Mouse (Mus musculus) intestine, embryonic 15.5 days (tissue): ENCODE results near the gene Taf5l. TPM values are rescaled to one million over a fixed set of nuclear protein-coding genes. Genes with fewer than 3 reads are reported as not detected.
A peak's percentile ranks its signal among the peaks of the same experiment; 100 is the strongest.
"Not testable (repeated sequence)": the region's sequence is repeated elsewhere in the genome, so short reads cannot be mapped to it uniquely, and the experiment has no call there.

Source experiments
- ATAC-seq: fragments of 200-750 bp; cut with Nextera tagmentation; 2 replicates; pipeline ENCODE4 v1.8.0; 2017; ENCODE audit warnings: moderate TSS enrichment, moderate library complexity
- H3K27ac ChIP-seq: fragments of 300-500 bp; sonication (generic); 2 replicates; pipeline ENCODE4 v1.5.1; 2015; ENCODE audit warnings: mild to moderate bottlenecking, inconsistent platforms
- H3K27me3 ChIP-seq: fragments of 300-500 bp; sonication (generic); replicated peaks from 2 replicates; pipeline ENCODE4 v1.6.1; 2015; ENCODE audit warnings: inconsistent platforms
- H3K36me3 ChIP-seq: fragments of 300-500 bp; sonication (generic); 2 replicates; pipeline ENCODE4 v1.6.1; 2015; ENCODE audit warnings: inconsistent platforms
- H3K4me1 ChIP-seq: fragments of 300-500 bp; sonication (generic); replicated peaks from 2 replicates; pipeline ENCODE4 v1.6.1; 2015; ENCODE audit warnings: inconsistent platforms
- H3K4me2 ChIP-seq: fragments of 300-500 bp; sonication (generic); replicated peaks from 2 replicates; pipeline ENCODE4 v1.6.1; 2015; ENCODE audit warnings: mild to moderate bottlenecking, inconsistent platforms
- H3K4me3 ChIP-seq: fragments of 300-500 bp; sonication (generic); replicated peaks from 2 replicates; pipeline ENCODE4 v1.5.1; 2015; ENCODE audit warnings: inconsistent platforms
- H3K9ac ChIP-seq: fragments of 300-500 bp; sonication (generic); 2 replicates; pipeline ENCODE4 v1.6.1; 2015; ENCODE audit warnings: inconsistent platforms
- H3K9me3 ChIP-seq: fragments of 300-500 bp; sonication (generic); 2 replicates; pipeline ENCODE4 v1.6.1; 2016; ENCODE audit warnings: inconsistent platforms
- WGBS: fragments of 180-500 bp; shearing (Covaris S2); methylation state at CpG from one replicate; pipeline ENCODE4 v1.1.7; 2015; 5-methylcytosine and 5-hydroxymethylcytosine counted together
- polyA plus RNA-seq: library from polyadenylated mRNA; unstranded; fragments of >200 nt; fragmentation: Nextera tagmentation; extraction: Ambion mirVana; gene quantifications from 2 replicates; pipeline ENCODE4 v1.2.1, GENCODE M21; 2015

Taf5l gene
- polyA plus RNA-seq, 1 experiment from 2014 or later: 40.0 TPM

GRCm38 (mm10) chr8:123980239-123980638, 41.0 kb downstream of the Taf5l start:
- Histone ChIP-seq H3K9ac (no peak overlapping the region), H3K36me3 (peaks cover 2% of the 10 kb centered on the region; the same call in 1 of the 2 replicates), H3K4me2 (no peak overlapping the region), H3K9me3 (no peaks in the 10 kb centered on the region), H3K27ac (no peak overlapping the region), H3K4me1 (peaks cover 26% of the 10 kb centered on the region), H3K27me3 (no peaks in the 10 kb centered on the region), H3K4me3 (no peak overlapping the region)
- 72% methylated on average over 4 of the region's 4 CpGs for WGBS
- no peak for ATAC-seq

GRCm38 (mm10) chr8:123978926-123979325, 42.3 kb downstream of the Taf5l start:
- Histone ChIP-seq H3K27me3 (no peaks in the 10 kb centered on the region), H3K36me3 (peaks cover 4% of the 10 kb centered on the region; the same call in 1 of the 2 replicates), H3K4me3 (no peak overlapping the region), H3K9me3 (no peaks in the 10 kb centered on the region), H3K4me2 (peak overlapping the region; percentile 42), H3K27ac (peak overlapping the region; percentile 57; the same call in 1 of the 2 replicates), H3K4me1 (peaks cover 26% of the 10 kb centered on the region), H3K9ac (no peak overlapping the region)
- ATAC-seq: peak; percentile 15
- WGBS: 50% methylated on average over 8 of the region's 8 CpGs

DNA sequence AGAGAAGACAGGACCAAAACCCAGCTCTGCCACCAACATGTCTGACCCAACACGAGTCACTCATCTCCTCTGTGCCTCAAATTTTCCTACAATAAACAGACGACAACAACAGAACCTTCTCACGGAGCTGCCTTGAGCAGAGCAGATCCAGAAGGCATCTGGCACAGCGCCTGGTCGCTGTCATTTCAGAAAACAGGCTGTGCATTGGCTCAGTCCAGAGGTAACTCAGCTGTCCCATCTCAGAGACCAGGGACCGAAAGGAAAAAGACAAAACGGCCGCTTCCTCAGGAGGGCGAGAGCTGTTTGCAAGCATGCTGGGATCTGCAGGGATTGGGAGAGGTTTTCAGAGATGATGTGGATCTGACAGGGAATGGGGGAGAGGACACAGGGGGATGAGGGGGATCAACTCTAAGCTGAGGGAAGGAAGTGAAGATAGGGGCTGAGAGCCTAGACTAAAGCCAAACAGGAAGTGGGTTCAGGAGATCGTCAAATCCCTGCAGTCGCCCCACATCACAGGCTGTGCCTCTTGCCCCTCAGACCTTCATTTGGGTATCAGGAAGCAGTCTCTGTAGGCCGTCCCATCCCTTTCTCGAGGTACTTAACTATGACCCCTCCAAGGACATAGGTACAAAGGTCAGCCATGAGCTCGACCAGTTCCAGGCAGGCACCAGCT, 42.9 kb downstream of the Taf5l start:
- H3K9ac ChIP-seq: peak overlapping the region; percentile 18; the same call in 1 of the 2 replicates
- no peak overlapping the region for H3K4me3 ChIP-seq
- H3K4me2 ChIP-seq: peak overlapping the region; percentile 42
- H3K9me3 ChIP-seq: no peaks in the 10 kb centered on the region
- 35% methylated on average over 14 of the region's 14 CpGs for WGBS
- no peaks in the 10 kb centered on the region for H3K27me3 ChIP-seq
- peaks cover 26% of the 10 kb centered on the region for H3K4me1 ChIP-seq
- H3K36me3 ChIP-seq: peaks cover 4% of the 10 kb centered on the region; the same call in 1 of the 2 replicates
- peak overlapping the region; percentile 57 for H3K27ac ChIP-seq
- ATAC-seq: no peak

DNA sequence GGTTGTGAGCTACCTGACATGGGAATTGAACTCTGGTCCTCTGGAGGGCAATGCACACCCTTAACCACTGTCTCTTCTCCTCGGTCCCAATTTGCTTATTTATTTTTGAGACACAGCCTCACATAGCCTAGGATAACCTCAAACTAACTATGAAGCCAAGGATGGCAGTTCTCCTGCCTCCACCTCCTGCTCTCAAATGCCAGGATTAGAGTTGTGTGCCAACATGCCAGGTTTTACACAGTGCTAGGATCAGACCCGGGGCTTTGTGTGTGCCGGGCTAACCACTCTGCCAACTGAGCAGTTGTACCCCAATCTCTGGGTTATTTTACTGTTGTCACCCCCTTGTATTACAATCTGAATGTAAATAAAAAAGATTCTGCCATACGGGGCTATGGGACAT, 43.7 kb downstream of the Taf5l start:
- Histone ChIP-seq H3K4me3 (no peak overlapping the region), H3K9me3 (no peaks in the 10 kb centered on the region), H3K27me3 (no peaks in the 10 kb centered on the region), H3K4me2 (no peak overlapping the region), H3K27ac (no peak overlapping the region), H3K4me1 (peaks cover 26% of the 10 kb centered on the region), H3K9ac (no peak overlapping the region), H3K36me3 (peaks cover 4% of the 10 kb centered on the region; the same call in 1 of the 2 replicates)
- ATAC-seq: no peak
- WGBS: 78% methylated on average over 4 of the region's 4 CpGs

DNA sequence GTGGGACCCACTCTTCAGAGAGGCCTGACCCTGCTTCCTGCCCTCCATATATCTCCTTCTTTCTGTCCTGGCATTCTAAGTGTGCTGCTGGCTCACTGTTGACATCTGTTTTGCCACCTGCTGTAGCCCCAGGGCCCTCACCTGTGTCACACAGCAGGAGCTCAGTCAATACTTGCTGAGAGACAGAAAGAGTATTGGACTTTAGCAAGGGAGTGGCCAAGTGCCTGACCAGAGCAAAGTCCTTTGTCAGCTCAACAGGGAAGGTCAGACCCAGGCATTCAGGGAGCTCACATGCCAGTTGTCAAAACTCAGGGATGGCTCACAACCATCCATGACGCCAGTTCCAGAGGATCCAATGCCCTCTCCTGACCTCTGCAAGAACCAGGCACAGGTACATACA, 47.7 kb downstream of the Taf5l start:
- Histone ChIP-seq H3K27me3 (no peaks in the 10 kb centered on the region), H3K9ac (no peak overlapping the region), H3K4me1 (peaks cover 7% of the 10 kb centered on the region), H3K36me3 (peaks cover 4% of the 10 kb centered on the region; the same call in 1 of the 2 replicates), H3K4me3 (no peak overlapping the region), H3K27ac (peak overlapping the region; percentile 36; the same call in 1 of the 2 replicates), H3K4me2 (peak overlapping the region; percentile 9; the same call in 1 of the 2 replicates), H3K9me3 (no peaks in the 10 kb centered on the region)
- peak; percentile 81 for ATAC-seq
- WGBS: 84% methylated on average over 1 of the region's 1 CpGs

DNA sequence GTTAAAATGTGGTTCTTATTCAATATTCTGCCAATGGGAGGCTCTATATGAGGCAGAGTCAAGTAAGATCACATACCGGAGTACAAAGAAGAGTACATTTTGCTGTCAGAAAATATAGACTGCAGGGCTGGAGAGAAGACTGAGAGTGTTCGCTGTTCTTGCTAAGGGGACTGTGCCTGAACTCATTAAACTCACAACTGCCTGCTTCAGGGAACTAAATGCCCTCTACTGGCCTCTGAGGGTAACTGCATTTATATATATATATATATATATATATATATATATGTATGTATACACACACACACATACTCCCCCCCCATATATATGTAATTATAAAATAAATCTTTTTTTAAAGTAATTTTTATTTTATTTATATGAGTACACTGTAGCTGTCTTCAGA, 54.3 kb downstream of the Taf5l start:
- H3K27me3 ChIP-seq: no peaks in the 10 kb centered on the region
- WGBS: 68% methylated on average over 2 of the region's 2 CpGs
- no peaks in the 10 kb centered on the region for H3K4me1 ChIP-seq
- H3K9me3 ChIP-seq: no peaks in the 10 kb centered on the region
- H3K27ac ChIP-seq: no peak overlapping the region
- no peak overlapping the region for H3K9ac ChIP-seq
- no peak for ATAC-seq
- H3K4me3 ChIP-seq: no peak overlapping the region
- H3K36me3 ChIP-seq: peaks cover 4% of the 10 kb centered on the region; the same call in 1 of the 2 replicates
- no peak overlapping the region for H3K4me2 ChIP-seq

GRCm38 (mm10) chr8:123961371-123961770, 59.8 kb downstream of the Taf5l start:
- ATAC-seq: no peak
- H3K9ac ChIP-seq: no peak overlapping the region
- H3K36me3 ChIP-seq: peaks cover 10% of the 10 kb centered on the region; the same call in 1 of the 2 replicates
- H3K4me2 ChIP-seq: no peak overlapping the region
- H3K27me3 ChIP-seq: no peaks in the 10 kb centered on the region
- H3K27ac ChIP-seq: no peak overlapping the region
- H3K9me3 ChIP-seq: no peaks in the 10 kb centered on the region
- 64% methylated on average over 1 of the region's 1 CpGs for WGBS
- H3K4me1 ChIP-seq: no peaks in the 10 kb centered on the region
- H3K4me3 ChIP-seq: no peak overlapping the region

DNA sequence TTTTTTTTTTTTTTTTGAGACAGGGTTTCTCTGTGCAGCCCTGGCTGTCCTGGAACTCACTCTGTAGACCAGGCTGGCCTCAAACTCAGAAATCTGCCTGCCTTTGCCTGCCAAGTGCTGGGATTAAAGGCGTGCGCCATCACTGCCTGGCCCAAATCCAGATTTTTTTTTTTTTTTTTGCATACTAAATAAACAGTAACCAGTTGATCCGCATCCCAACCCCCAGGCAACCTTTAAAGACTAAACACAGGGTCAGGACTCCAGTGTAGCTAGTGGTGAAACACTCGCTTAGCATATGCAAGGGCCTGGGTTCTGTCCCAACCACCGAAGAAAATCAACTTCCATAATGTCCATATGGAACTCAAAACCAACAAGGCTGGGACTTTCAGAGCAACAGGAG, 60.6 kb downstream of the Taf5l start:
- H3K27ac ChIP-seq, H3K4me1 ChIP-seq, H3K4me2 ChIP-seq, H3K4me3 ChIP-seq, ATAC-seq, H3K9me3 ChIP-seq, H3K27me3 ChIP-seq, H3K9ac ChIP-seq: not testable (repeated sequence)
- H3K36me3 ChIP-seq: peaks cover 12% of the 10 kb centered on the region; the same call in 1 of the 2 replicates
- WGBS: 76% methylated on average over 5 of the region's 5 CpGs

DNA sequence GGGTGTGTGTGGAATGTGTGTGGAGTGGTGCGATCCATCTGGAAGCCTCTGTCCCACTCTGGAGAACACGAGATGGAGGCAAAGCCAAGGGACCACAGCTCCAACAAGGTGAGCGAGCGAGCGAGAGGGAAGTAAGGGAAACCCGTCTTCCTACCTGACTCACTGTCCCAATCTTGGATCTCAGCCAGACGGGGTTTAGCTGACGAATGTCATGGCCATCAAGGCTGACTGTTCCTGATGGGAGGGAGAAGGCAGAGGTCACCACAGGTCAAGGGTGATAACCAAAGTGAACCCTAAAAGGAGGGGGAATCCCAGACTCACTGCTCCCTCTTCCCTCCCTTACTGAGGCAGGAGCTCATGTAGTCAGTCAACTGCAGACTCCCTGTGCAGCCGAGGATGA, 61.1 kb downstream of the Taf5l start:
- ATAC-seq: no peak
- WGBS: 88% methylated on average over 9 of the region's 9 CpGs
- Histone ChIP-seq H3K9ac (no peak overlapping the region), H3K27ac (no peak overlapping the region), H3K9me3 (no peaks in the 10 kb centered on the region), H3K4me3 (no peak overlapping the region), H3K4me2 (no peak overlapping the region), H3K27me3 (no peaks in the 10 kb centered on the region), H3K36me3 (peaks cover 15% of the 10 kb centered on the region; the same call in 1 of the 2 replicates), H3K4me1 (no peaks in the 10 kb centered on the region)

DNA sequence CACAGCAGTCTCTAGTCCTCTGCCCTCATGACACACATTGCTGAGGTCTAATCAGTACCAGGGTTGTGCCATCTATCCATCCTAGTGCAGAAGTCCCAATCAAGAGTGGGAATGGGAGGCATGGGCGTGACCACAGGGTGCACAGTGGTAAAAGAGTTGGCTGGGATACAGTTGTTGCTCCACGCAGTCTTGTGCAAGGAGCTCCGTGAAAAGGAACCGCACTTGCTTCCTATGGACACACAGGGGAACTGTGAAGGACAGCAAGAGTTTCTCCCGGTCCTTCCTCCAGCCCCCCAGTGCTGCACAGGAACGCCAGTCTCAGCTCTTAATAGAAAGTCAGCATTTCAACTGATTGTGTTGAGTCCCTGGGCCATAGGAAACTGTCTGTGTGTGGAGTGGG, 61.7 kb downstream of the Taf5l start:
- Histone ChIP-seq H3K27me3 (no peaks in the 10 kb centered on the region), H3K4me3 (no peak overlapping the region), H3K4me1 (no peaks in the 10 kb centered on the region), H3K36me3 (peaks cover 15% of the 10 kb centered on the region; the same call in 1 of the 2 replicates), H3K27ac (no peak overlapping the region), H3K4me2 (no peak overlapping the region), H3K9ac (no peak overlapping the region), H3K9me3 (no peaks in the 10 kb centered on the region)
- ATAC-seq: no peak
- 93% methylated on average over 6 of the region's 6 CpGs for WGBS

- no peak; the same call in 1 of the 2 replicates for ATAC-seq
- Histone ChIP-seq H3K4me3 (no peak overlapping the region), H3K27me3 (no peaks in the 10 kb centered on the region), H3K4me1 (no peaks in the 10 kb centered on the region), H3K36me3 (peaks cover 21% of the 10 kb centered on the region), H3K9ac (no peak overlapping the region), H3K27ac (no peak overlapping the region), H3K4me2 (no peak overlapping the region), H3K9me3 (no peaks in the 10 kb centered on the region)
- WGBS: 79% methylated on average over 17 of the region's 17 CpGs
Measured at GRCm38 (mm10) chr8:123958130-123958529, 63.1 kb downstream of the Taf5l start.

GRCm38 (mm10) chr8:123954246-123954645, 67.0 kb downstream of the Taf5l start:
- 92% methylated on average over 8 of the region's 8 CpGs for WGBS
- Histone ChIP-seq H3K9me3 (no peaks in the 10 kb centered on the region), H3K4me1 (no peaks in the 10 kb centered on the region; the same call in 1 of the 2 replicates), H3K9ac (no peak overlapping the region), H3K4me2 (no peak overlapping the region), H3K27ac (no peak overlapping the region), H3K27me3 (no peaks in the 10 kb centered on the region), H3K4me3 (no peak overlapping the region), H3K36me3 (peaks cover 18% of the 10 kb centered on the region)
- ATAC-seq: no peak

- 88% methylated on average over 8 of the region's 8 CpGs for WGBS
- no peaks in the 10 kb centered on the region for H3K9me3 ChIP-seq
- no peak for ATAC-seq
- no peak overlapping the region for H3K9ac ChIP-seq
- peaks cover 16% of the 10 kb centered on the region for H3K36me3 ChIP-seq
- H3K27ac ChIP-seq: no peak overlapping the region
- H3K4me2 ChIP-seq: no peak overlapping the region
- no peaks in the 10 kb centered on the region; the same call in 1 of the 2 replicates for H3K4me1 ChIP-seq
- H3K27me3 ChIP-seq: no peaks in the 10 kb centered on the region
- no peak overlapping the region for H3K4me3 ChIP-seq
Measured at GRCm38 (mm10) chr8:123953686-123954085, 67.5 kb downstream of the Taf5l start.
